In genomic region chr4:142355387-142355786, GRCm38 (mm10) we compare ENCODE assay signal across 22 mouse cellular contexts.
DNase-seq lines count a peak whose midpoint lies in the region; ATAC-seq and TF ChIP-seq lines count a peak whose summit lies in the region.
"Had no signal": no experiment of that assay in that cellular context is flagged by ENCODE, and none has a peak within 500 bp of the region (broad histone marks: within the 10 kb centered on the region; RNA-seq: fewer than 3 reads in every experiment).

No protein-coding gene starts in this region.

- no peak for DNase-seq in hindbrain, embryonic 11.5 days (ENCODE audit: low spot score)
- peak; percentile 21 for DNase-seq in lung, embryonic 14.5 days
- DNase-seq in lung, postnatal 14 days: no peak
- peak; percentile 32 for DNase-seq in right cerebral cortex, postnatal 25 days
- no peak for DNase-seq in right cerebral cortex, postnatal 36 days (ENCODE audit: low spot score in 2 of 2)
- DNase-seq in large intestine, adult 2 months (ENCODE audit: low read depth, low spot score): peak; percentile 7
- DNase-seq in kidney, adult 9 months: no peak
- DNase-seq: adrenal gland, adult 2 months; cerebellum, adult 8-10 months; gastrocnemius, adult 2 months; heart, postnatal 4 days; kidney, adult 8-10 months; kidney, postnatal 14 days; lung, adult 2 months; thymus, postnatal 25 days had no signal

- no peak overlapping the region for H3K4me2 ChIP-seq in hindbrain, embryonic 13.5 days
- H3K4me2 ChIP-seq in hindbrain, embryonic 11.5 days (replicated peaks; ENCODE audit: low read depth, low read length): no peak overlapping the region
- H3K4me2 ChIP-seq in lung, embryonic 14.5 days: no peak overlapping the region
- H3K4me2 ChIP-seq: forebrain, embryonic 12.5 days; heart, embryonic 15.5 days; intestine, embryonic 15.5 days; liver, embryonic 11.5 days; stomach, embryonic 15.5 days had no signal

- H3K9me3 ChIP-seq in hindbrain, embryonic 13.5 days: no peaks in the 10 kb centered on the region
- H3K9me3 ChIP-seq in hindbrain, embryonic 11.5 days (ENCODE audit: control insufficient read depth, low read length): no peaks in the 10 kb centered on the region
- H3K9me3 ChIP-seq in lung, embryonic 14.5 days (ENCODE audit: low read depth, low read length): no peaks in the 10 kb centered on the region
- H3K9me3 ChIP-seq: forebrain, embryonic 12.5 days; heart, embryonic 15.5 days; intestine, embryonic 15.5 days; stomach, embryonic 15.5 days had no signal

- no peaks in the 10 kb centered on the region for H3K36me3 ChIP-seq in hindbrain, embryonic 13.5 days
- H3K36me3 ChIP-seq in hindbrain, embryonic 11.5 days (ENCODE audit: control insufficient read depth, insufficient read depth, low read length): no peaks in the 10 kb centered on the region
- no peaks in the 10 kb centered on the region for H3K36me3 ChIP-seq in lung, embryonic 14.5 days (ENCODE audit: insufficient read depth)
- H3K36me3 ChIP-seq: forebrain, embryonic 12.5 days; heart, embryonic 15.5 days; intestine, embryonic 15.5 days; stomach, embryonic 15.5 days had no signal

- H3K27ac ChIP-seq in hindbrain, embryonic 13.5 days: peak overlapping the region; percentile 58
- no peak overlapping the region for H3K27ac ChIP-seq in hindbrain, embryonic 11.5 days (ENCODE audit: low read depth, low read length)
- H3K27ac ChIP-seq in lung, embryonic 14.5 days (ENCODE audit: low read depth): no peak overlapping the region
- H3K27ac ChIP-seq: forebrain, embryonic 12.5 days; gastrocnemius, adult 2 months; heart, embryonic 15.5 days; intestine, embryonic 15.5 days; macrophage; stomach, embryonic 15.5 days had no signal

- H3K4me1 ChIP-seq in hindbrain, embryonic 13.5 days (replicated peaks): peaks cover 36% of the 10 kb centered on the region
- H3K4me1 ChIP-seq in hindbrain, embryonic 11.5 days (replicated peaks; ENCODE audit: control insufficient read depth, insufficient read depth, low read length): no peaks in the 10 kb centered on the region
- peaks cover 4% of the 10 kb centered on the region; the same call in 1 of the 2 replicates for H3K4me1 ChIP-seq in lung, embryonic 14.5 days (ENCODE audit: insufficient read depth)
- H3K4me1 ChIP-seq: forebrain, embryonic 12.5 days; stomach, embryonic 15.5 days had no signal

- WGBS in hindbrain, embryonic 13.5 days: 72% methylated on average over 8 of the region's 8 CpGs
- 82% methylated on average over 8 of the region's 8 CpGs for WGBS in hindbrain, embryonic 11.5 days
- WGBS in lung, embryonic 14.5 days: 78% methylated on average over 8 of the region's 8 CpGs
- 56% methylated on average over 8 of the region's 8 CpGs for WGBS in large intestine, adult 2 months

- TF ChIP-seq CTCF in lung, embryonic 14.5 days (IDR thresholded peaks at IDR 0.05; ENCODE audit: low read depth): no peak

- H3K9ac ChIP-seq in hindbrain, embryonic 13.5 days: no peak overlapping the region
- H3K9ac ChIP-seq in hindbrain, embryonic 11.5 days (ENCODE audit: low read depth, low read length): no peak overlapping the region
- H3K9ac ChIP-seq in lung, embryonic 14.5 days: no peak overlapping the region
- H3K9ac ChIP-seq: forebrain, embryonic 12.5 days; heart, embryonic 15.5 days; intestine, embryonic 15.5 days; stomach, embryonic 15.5 days had no signal

- ATAC-seq in hindbrain, embryonic 13.5 days (ENCODE audit: low FRiP score): 0 out of 2 replicates have a peak, but pooled peaks have one; percentile 31
- ATAC-seq in hindbrain, embryonic 11.5 days (ENCODE audit: low FRiP score): no peak
- ATAC-seq in lung, embryonic 14.5 days (ENCODE audit: insufficient read depth): no peak
- ATAC-seq: intestine, embryonic 15.5 days had no signal

- no peaks in the 10 kb centered on the region for H3K27me3 ChIP-seq in hindbrain, embryonic 13.5 days
- H3K27me3 ChIP-seq in hindbrain, embryonic 11.5 days (ENCODE audit: control insufficient read depth, insufficient read depth, low read length): no peaks in the 10 kb centered on the region
- H3K27me3 ChIP-seq in lung, embryonic 14.5 days (ENCODE audit: insufficient read depth, low read length): no peaks in the 10 kb centered on the region
- H3K27me3 ChIP-seq: forebrain, embryonic 12.5 days; heart, embryonic 15.5 days; intestine, embryonic 15.5 days; stomach, embryonic 15.5 days had no signal

- no peak overlapping the region for H3K4me3 ChIP-seq in hindbrain, embryonic 13.5 days
- no peak overlapping the region for H3K4me3 ChIP-seq in hindbrain, embryonic 11.5 days (ENCODE audit: low read depth, low read length)
- no peak overlapping the region for H3K4me3 ChIP-seq in lung, embryonic 14.5 days (ENCODE audit: low read depth, low read length)
- H3K4me3 ChIP-seq: forebrain, embryonic 12.5 days; gastrocnemius, adult 2 months; heart, embryonic 15.5 days; intestine, embryonic 15.5 days; stomach, embryonic 15.5 days had no signal

Comparison
In these comparisons a context has a peak if more than half of its experiments do, and no peak if none do; other contexts are left out.
1. DNase-seq: peak in lung, embryonic 14.5 days (single experiment), right cerebral cortex, postnatal 25 days (single experiment) and large intestine, adult 2 months (single experiment); none in hindbrain, embryonic 11.5 days (single experiment), lung, postnatal 14 days (single experiment), right cerebral cortex, postnatal 36 days (0 of 2) and kidney, adult 9 months (single experiment).